Mouse (Mus musculus) ES-E14 (cell line): ENCODE data around the gene Gm498.

ENCODE experiments used
- CHD2 ChIP-seq: IDR thresholded peaks from 2 replicates; pipeline ENCODE4 v1.6.1; 2014; ENCODE audit warnings: mild to moderate bottlenecking, low read depth, low read length, inconsistent platforms
- HCFC1 ChIP-seq: IDR thresholded peaks from 2 replicates; pipeline ENCODE4 v1.6.1; 2012; ENCODE audit warnings: low read length, inconsistent platforms, borderline replicate concordance; ENCODE audit not compliant: insufficient read depth
- MAFK ChIP-seq: IDR thresholded peaks from 2 replicates; pipeline ENCODE4 v1.6.1; 2014; ENCODE audit warnings: mild to moderate bottlenecking, low read depth, low read length, inconsistent platforms; ENCODE audit not compliant: insufficient read depth
- ZC3H11A ChIP-seq: IDR thresholded peaks from 2 replicates; pipeline ENCODE4 v1.6.1; 2012; ENCODE audit warnings: low read depth, mild to moderate bottlenecking, inconsistent platforms, low read length, borderline replicate concordance
- ZNF384 ChIP-seq: IDR thresholded peaks from 2 replicates; pipeline ENCODE4 v1.6.1; 2012; ENCODE audit warnings: low read depth, low read length, inconsistent platforms

DNA sequence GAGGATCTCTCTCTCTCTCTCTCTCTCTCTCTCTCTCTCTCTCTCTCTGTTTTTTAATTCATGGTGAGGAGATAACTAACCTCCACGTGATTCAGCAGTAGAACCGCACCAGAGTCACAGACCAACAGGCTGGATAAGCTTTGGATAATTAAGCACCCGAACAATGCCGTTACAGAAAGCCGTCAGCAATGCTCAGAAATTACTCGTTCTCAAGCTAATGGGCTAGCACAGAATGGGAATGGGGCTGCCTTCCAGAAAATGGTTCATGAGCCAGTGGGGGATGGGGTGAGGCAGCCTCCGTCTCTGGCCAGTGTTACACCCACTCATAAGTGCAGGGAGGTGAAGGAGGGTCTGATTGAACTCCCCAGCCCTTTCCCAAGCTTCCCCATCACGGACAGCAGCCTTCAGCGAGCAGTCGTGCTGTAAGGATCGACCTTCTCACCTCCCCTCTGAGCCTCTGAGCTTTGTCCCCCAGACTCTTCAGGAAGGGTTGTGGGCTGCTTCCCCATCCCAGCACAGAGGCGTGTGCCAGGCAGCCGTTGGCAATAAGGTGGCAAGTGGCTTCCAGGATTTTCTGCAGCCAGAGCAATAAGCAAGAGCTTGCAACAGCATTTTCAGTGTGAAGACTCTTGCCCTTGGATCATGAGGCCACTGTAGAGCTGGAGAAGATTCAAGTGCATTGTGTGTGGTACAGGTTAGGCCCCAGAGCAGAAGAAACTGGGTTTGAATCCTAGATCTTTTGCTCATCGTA is 76.5 kb downstream of the Gm498 start:
- no peak for TF ChIP-seq MAFK
- TF ChIP-seq HCFC1: no peak
- TF ChIP-seq ZC3H11A: no peak
- no peak for TF ChIP-seq CHD2
- TF ChIP-seq ZNF384: no peak
